Mouse (Mus musculus) spleen, adult 2 months (tissue): ENCODE data around the gene Mylk. TPM values are rescaled to one million over a fixed set of nuclear protein-coding genes. Genes with fewer than 3 reads are reported as not detected.
"Not testable (repeated sequence)": the region's sequence is repeated elsewhere in the genome, so short reads cannot be mapped to it uniquely, and the experiment has no call there.

Experiments
- DNase-seq, 2 experiments: peaks; one replicate each; pipeline versions ENCODE4 v3.0.0 to v3.0.0-alpha.2; 2012 to 2021; ENCODE audit warnings: low spot score in 2 of 2, low read depth in 1 of 2
- H3K27ac ChIP-seq: fragments of 200-500 bp; 2 replicates; pipeline ENCODE4 v1.5.1; 2012; ENCODE audit warnings: low read length, inconsistent platforms; ENCODE audit not compliant: insufficient read depth
- H3K27me3 ChIP-seq: fragments of 200-500 bp; 2 replicates; pipeline ENCODE4 v1.6.1; 2012; ENCODE audit warnings: mild to moderate bottlenecking, moderate library complexity, low read length, inconsistent platforms; ENCODE audit not compliant: control insufficient read depth, insufficient read depth
- H3K36me3 ChIP-seq: fragments of 200-500 bp; 2 replicates; pipeline ENCODE4 v1.6.1; 2012; ENCODE audit warnings: mild to moderate bottlenecking, low read length, inconsistent platforms; ENCODE audit not compliant: control insufficient read depth, insufficient read depth
- H3K4me1 ChIP-seq: fragments of 200-500 bp; 2 replicates; pipeline ENCODE4 v1.6.1; 2011; ENCODE audit warnings: inconsistent platforms; ENCODE audit not compliant: control insufficient read depth, insufficient read depth, insufficient read length
- H3K4me3 ChIP-seq: fragments of 200-500 bp; 2 replicates; pipeline ENCODE4 v1.5.1; 2011; ENCODE audit warnings: mild to moderate bottlenecking, inconsistent platforms; ENCODE audit not compliant: insufficient read depth, insufficient read length; ENCODE audit errors: extremely low read depth
- CTCF ChIP-seq: fragments of 200-500 bp; IDR thresholded peaks from 2 replicates; pipeline ENCODE4 v1.5.1; 2011; ENCODE audit warnings: mild to moderate bottlenecking, inconsistent platforms; ENCODE audit not compliant: insufficient read depth, insufficient read length, insufficient replicate concordance; ENCODE audit errors: extremely low read depth
- POLR2A ChIP-seq: fragments of 200-500 bp; IDR thresholded peaks from 2 replicates; pipeline ENCODE4 v1.6.1; 2011; ENCODE audit warnings: low read depth, low read length, inconsistent platforms
- WGBS: fragments of 180-500 bp; shearing (Covaris S2); methylation state at CpG from one replicate; pipeline ENCODE4 v1.1.7; 2018; 5-methylcytosine and 5-hydroxymethylcytosine counted together
- polyA plus RNA-seq: library from polyadenylated mRNA; depleted of rRNA; stranded (reverse); fragments of >200 nt; gene quantifications from 2 replicates; pipeline ENCODE4 v1.2.3, GENCODE M21; 2012

Gene Mylk
- polyA plus RNA-seq, 1 experiment: 41.9 TPM

- no peak for TF ChIP-seq CTCF
- Histone ChIP-seq H3K27me3 (no peaks in the 10 kb centered on the region), H3K4me3 (no peak overlapping the region), H3K36me3 (0 out of 2 replicates have a peak, but pooled peaks cover 2% of the 10 kb centered on the region), H3K4me1 (no peaks in the 10 kb centered on the region), H3K27ac (no peak overlapping the region)
- no peak for DNase-seq
- WGBS: 93% methylated on average over 3 of the region's 3 CpGs
Measured at GRCm38 (mm10) chr16:34725156-34725555, 19.9 kb upstream of the Mylk start.

- not testable (repeated sequence) for H3K27ac ChIP-seq, H3K36me3 ChIP-seq, DNase-seq, H3K4me3 ChIP-seq, H3K4me1 ChIP-seq, H3K27me3 ChIP-seq
Measured at GRCm38 (mm10) chr16:34728610-34729009, 16.4 kb upstream of the Mylk start.

GRCm38 (mm10) chr16:34729371-34729770 lies 15.6 kb upstream of the Mylk start:
- WGBS: 87% methylated on average over 1 of the region's 1 CpGs
- DNase-seq: no peak
- no peak overlapping the region for H3K4me3 ChIP-seq
- no peak for TF ChIP-seq POLR2A
- H3K4me1 ChIP-seq: no peaks in the 10 kb centered on the region
- H3K36me3 ChIP-seq: no peaks in the 10 kb centered on the region
- no peaks in the 10 kb centered on the region for H3K27me3 ChIP-seq
- no peak overlapping the region for H3K27ac ChIP-seq

GRCm38 (mm10) chr16:34738656-34739233 lies 6.3 kb upstream of the Mylk start:
- WGBS: 64% methylated on average over 4 of the region's 4 CpGs
- no peak overlapping the region for H3K27ac ChIP-seq

GRCm38 (mm10) chr16:34742930-34743329 lies 2.1 kb upstream of the Mylk start:
- WGBS: 59% methylated on average over 2 of the region's 2 CpGs
- no peak overlapping the region for H3K4me3 ChIP-seq
- no peak overlapping the region for H3K27ac ChIP-seq
- no peak for DNase-seq
- peaks cover 3% of the 10 kb centered on the region; the same call in 1 of the 2 replicates for H3K4me1 ChIP-seq
- peaks cover 6% of the 10 kb centered on the region; the same call in 1 of the 2 replicates for H3K27me3 ChIP-seq
- no peaks in the 10 kb centered on the region for H3K36me3 ChIP-seq
- TF ChIP-seq CTCF (peak; percentile 1; the same call in 1 of the 2 replicates), POLR2A (no peak)

More at GRCm38 (mm10) chr16:34738656-34739233, 6.3 kb upstream of the Mylk start:
- no peak overlapping the region for H3K4me3 ChIP-seq
- H3K27me3 ChIP-seq: no peaks in the 10 kb centered on the region
- H3K4me1 ChIP-seq: no peaks in the 10 kb centered on the region
- TF ChIP-seq POLR2A: no peak
- TF ChIP-seq CTCF: no peak
- no peaks in the 10 kb centered on the region for H3K36me3 ChIP-seq
- DNase-seq: no peak

- 66% methylated on average over 11 of the region's 11 CpGs for WGBS
- Histone ChIP-seq H3K27me3 (peaks cover 6% of the 10 kb centered on the region; the same call in 1 of the 2 replicates), H3K4me3 (no peak overlapping the region), H3K27ac (no peak overlapping the region), H3K4me1 (peaks cover 3% of the 10 kb centered on the region; the same call in 1 of the 2 replicates), H3K36me3 (no peaks in the 10 kb centered on the region)
- no peak for TF ChIP-seq POLR2A
- no peak for TF ChIP-seq CTCF
- no peak for DNase-seq
Measured at GRCm38 (mm10) chr16:34748081-34748720, 3.2 kb downstream of the Mylk start.

GRCm38 (mm10) chr16:34749536-34749935 lies 4.5 kb downstream of the Mylk start:
- Histone ChIP-seq H3K36me3 (no peaks in the 10 kb centered on the region), H3K27me3 (0 out of 2 replicates have a peak, but pooled peaks cover 6% of the 10 kb centered on the region), H3K4me3 (no peak overlapping the region), H3K27ac (no peak overlapping the region), H3K4me1 (peaks cover 3% of the 10 kb centered on the region; the same call in 1 of the 2 replicates)
- 85% methylated on average over 4 of the region's 4 CpGs for WGBS
- no peak for TF ChIP-seq POLR2A
- TF ChIP-seq CTCF: no peak
- DNase-seq: no peak
